In the genomic region with DNA sequence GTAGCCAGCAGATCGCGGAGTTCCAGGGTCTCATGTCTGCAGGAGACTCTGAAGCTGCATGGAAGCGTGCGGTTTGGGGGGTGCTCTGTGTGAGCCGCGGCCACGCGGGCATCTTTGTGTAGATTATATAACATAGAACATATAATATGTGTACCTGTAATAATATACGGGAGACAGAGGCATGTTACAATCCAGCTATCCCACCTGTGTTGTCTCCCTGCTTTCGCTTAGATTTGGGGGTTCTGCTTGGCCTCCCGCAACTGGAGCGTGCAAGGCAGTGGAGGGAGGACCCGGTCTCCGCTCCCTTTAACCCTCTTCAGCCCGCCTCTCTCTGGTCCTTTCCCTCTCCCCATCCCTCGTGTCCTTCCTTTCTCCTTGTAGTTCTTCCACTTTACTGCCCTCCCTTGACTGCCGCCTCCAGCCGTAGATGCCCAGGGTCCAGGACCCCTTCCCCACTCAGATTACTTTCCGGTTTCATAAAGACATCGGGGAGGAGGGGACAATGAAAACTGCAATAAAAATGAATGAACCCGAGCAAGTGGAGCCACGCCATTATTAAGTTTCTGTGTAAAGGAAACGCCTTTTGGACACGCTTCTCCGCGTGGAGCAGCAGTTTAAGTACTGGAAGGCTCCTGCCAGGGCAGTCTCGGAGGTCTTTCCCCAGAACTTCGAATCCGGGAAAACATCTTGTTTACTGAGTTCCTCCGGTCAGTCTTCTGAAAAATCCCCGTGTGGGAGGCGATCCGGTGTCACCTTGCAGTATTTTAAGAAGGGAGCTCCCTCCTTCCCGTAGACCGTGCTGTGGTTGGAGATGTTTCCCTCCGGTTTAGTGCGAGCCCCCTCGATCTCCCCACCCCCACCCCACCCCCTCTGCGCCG, we compare ENCODE assay signal across 8 mouse cellular contexts. TPM values are rescaled to one million over a fixed set of nuclear protein-coding genes. Genes with fewer than 3 reads are reported as not detected.
DNase-seq lines count a peak whose midpoint lies in the region; ATAC-seq and TF ChIP-seq lines count a peak whose summit lies in the region.

No protein-coding gene starts in this region.

- 0 out of 2 replicates have a peak, but pooled peaks have one; percentile 7 for TF ChIP-seq POLR2A in cerebellum, adult 2 months (IDR thresholded peaks at IDR 0.05; ENCODE audit: borderline replicate concordance, insufficient read depth, low read length)

- H3K27me3 ChIP-seq in lung, embryonic 14.5 days (ENCODE audit: insufficient read depth, low read length): no peaks in the 10 kb centered on the region
- H3K27me3 ChIP-seq in cerebellum, adult 2 months (ENCODE audit: control insufficient read depth, insufficient read depth, low read length): no peaks in the 10 kb centered on the region
- H3K27me3 ChIP-seq in forebrain, embryonic 16.5 days (replicated peaks; ENCODE audit: control insufficient read depth, insufficient read depth, low read length): no peaks in the 10 kb centered on the region
- H3K27me3 ChIP-seq in limb, embryonic 10.5 days (ENCODE audit: low read depth, poor library complexity, severe bottlenecking): no peaks in the 10 kb centered on the region
- no peaks in the 10 kb centered on the region for H3K27me3 ChIP-seq in midbrain, postnatal 0 days (ENCODE audit: insufficient read depth, low read length)

- H3K4me3 ChIP-seq in lung, embryonic 14.5 days (ENCODE audit: low read depth, low read length): peak overlapping the region; percentile 79
- peak overlapping the region; percentile 87 for H3K4me3 ChIP-seq in cerebellum, adult 2 months (replicated peaks; ENCODE audit: insufficient read depth, low read depth, low read length)
- H3K4me3 ChIP-seq in forebrain, embryonic 16.5 days (replicated peaks; ENCODE audit: low read length): peak overlapping the region; percentile 80
- peak overlapping the region; percentile 73 for H3K4me3 ChIP-seq in limb, embryonic 10.5 days
- H3K4me3 ChIP-seq in midbrain, postnatal 0 days (ENCODE audit: low read depth, low read length): peak overlapping the region; percentile 91

- whole genome bisulfite sequencing in lung, embryonic 14.5 days: under 1% methylated on average over 40 of the region's 40 CpGs
- under 1% methylated on average over 40 of the region's 40 CpGs for WGBS in cerebellum, adult 2 months
- WGBS in forebrain, embryonic 16.5 days: under 1% methylated on average over 40 of the region's 40 CpGs
- WGBS in limb, embryonic 10.5 days: under 1% methylated on average over 40 of the region's 40 CpGs
- WGBS in midbrain, postnatal 0 days: under 1% methylated on average over 38 of the region's 40 CpGs

- peak overlapping the region; percentile 83 for H3K4me2 ChIP-seq in lung, embryonic 14.5 days
- peak overlapping the region; percentile 84 for H3K4me2 ChIP-seq in forebrain, embryonic 16.5 days (ENCODE audit: low read length)
- peak overlapping the region; percentile 77 for H3K4me2 ChIP-seq in midbrain, postnatal 0 days (ENCODE audit: low read depth, low read length, poor library complexity, severe bottlenecking)

- peak overlapping the region; percentile 98 for H3K27ac ChIP-seq in lung, embryonic 14.5 days (ENCODE audit: low read depth)
- H3K27ac ChIP-seq in cerebellum, adult 2 months (ENCODE audit: insufficient read depth, low read length): peak overlapping the region; percentile 68
- peak overlapping the region; percentile 97 for H3K27ac ChIP-seq in forebrain, embryonic 16.5 days (ENCODE audit: low read length)
- peak overlapping the region; percentile 98 for H3K27ac ChIP-seq in limb, embryonic 10.5 days
- peak overlapping the region; percentile 91 for H3K27ac ChIP-seq in midbrain, postnatal 0 days (ENCODE audit: low read depth, low read length)

- H3K9me3 ChIP-seq in lung, embryonic 14.5 days (ENCODE audit: low read depth, low read length): no peaks in the 10 kb centered on the region
- no peaks in the 10 kb centered on the region for H3K9me3 ChIP-seq in forebrain, embryonic 16.5 days (ENCODE audit: control insufficient read depth, low read length)
- no peaks in the 10 kb centered on the region for H3K9me3 ChIP-seq in limb, embryonic 10.5 days (replicated peaks)
- no peaks in the 10 kb centered on the region for H3K9me3 ChIP-seq in midbrain, postnatal 0 days (ENCODE audit: low read length)

- peak; percentile 22; the same call in 1 of the 2 replicates for ATAC-seq in lung, embryonic 14.5 days (ENCODE audit: insufficient read depth)
- ATAC-seq in forebrain, embryonic 16.5 days: peak; percentile 7
- ATAC-seq in midbrain, postnatal 0 days (ENCODE audit: low FRiP score): peak; percentile 19; the same call in 1 of the 2 replicates

- peaks cover 15% of the 10 kb centered on the region for H3K4me1 ChIP-seq in lung, embryonic 14.5 days (ENCODE audit: insufficient read depth)
- peaks cover 6% of the 10 kb centered on the region; the same call in 1 of the 2 replicates for H3K4me1 ChIP-seq in cerebellum, adult 2 months (ENCODE audit: control insufficient read depth, insufficient read depth, low read length)
- peaks cover 33% of the 10 kb centered on the region for H3K4me1 ChIP-seq in forebrain, embryonic 16.5 days (replicated peaks; ENCODE audit: control insufficient read depth, insufficient read depth, low read length)
- H3K4me1 ChIP-seq in limb, embryonic 10.5 days: peaks cover 34% of the 10 kb centered on the region
- peaks cover 3% of the 10 kb centered on the region; the same call in 1 of the 2 replicates for H3K4me1 ChIP-seq in midbrain, postnatal 0 days (ENCODE audit: insufficient read depth, low read length)

- no peak for TF ChIP-seq CTCF in lung, embryonic 14.5 days (IDR thresholded peaks at IDR 0.05; ENCODE audit: low read depth)
- no peak for TF ChIP-seq CTCF in cerebellum, adult 2 months (IDR thresholded peaks at IDR 0.05; ENCODE audit: borderline replicate concordance, insufficient read depth, low read depth, low read length)
- TF ChIP-seq CTCF in midbrain, postnatal 0 days (IDR thresholded peaks at IDR 0.05): no peak

- DNase-seq in lung, embryonic 14.5 days: peak; percentile 59
- DNase-seq in lung, postnatal 14 days: no peak
- peak; percentile 59 to 68 for DNase-seq in cerebellum, adult 2 months
- peak; percentile 77 for DNase-seq in induced T-regulatory cell, adult 2 months (ENCODE audit: low read depth)
- DNase-seq in limb, embryonic 10.5 days (ENCODE audit: low spot score): peak; percentile 72
- DNase-seq in midbrain, postnatal 0 days (ENCODE audit: low spot score): peak; percentile 66
- peak; percentile 33 for DNase-seq in telencephalon, adult 2 months (ENCODE audit: low read depth, low spot score)

- no peaks in the 10 kb centered on the region for H3K36me3 ChIP-seq in lung, embryonic 14.5 days (ENCODE audit: insufficient read depth)
- H3K36me3 ChIP-seq in forebrain, embryonic 16.5 days (ENCODE audit: control insufficient read depth, insufficient read depth): no peaks in the 10 kb centered on the region
- H3K36me3 ChIP-seq in limb, embryonic 10.5 days: 0 out of 2 replicates have a peak, but pooled peaks cover 7% of the 10 kb centered on the region
- no peaks in the 10 kb centered on the region for H3K36me3 ChIP-seq in midbrain, postnatal 0 days (ENCODE audit: insufficient read depth, low read length)

- peak overlapping the region; percentile 97 for H3K9ac ChIP-seq in lung, embryonic 14.5 days
- peak overlapping the region; percentile 97 for H3K9ac ChIP-seq in forebrain, embryonic 16.5 days (replicated peaks; ENCODE audit: low read depth, low read length)
- H3K9ac ChIP-seq in midbrain, postnatal 0 days (replicated peaks; ENCODE audit: low read length, poor library complexity, severe bottlenecking): peak overlapping the region; percentile 98

RNA-seq across cellular contexts. Expression of a gene that starts 0.9 kb away (rescaled TPM):
- 21.2 and 21.8 TPM in 2 replicates for polyA plus RNA-seq in lung, embryonic 14.5 days (2014; fragmentation: Nextera tagmentation; extraction: Ambion mirVana)
- polyA plus RNA-seq in cerebellum, adult 2 months (2012; rRNA removed): 38.3 and 40.6 TPM in 2 replicates
- polyA plus RNA-seq in forebrain, embryonic 16.5 days (2015; fragmentation: Nextera tagmentation; extraction: Ambion mirVana): 43.5 and 44.7 TPM in 2 replicates
- polyA plus RNA-seq in limb, embryonic 10.5 days (2016; fragmentation: Nextera tagmentation; extraction: Ambion mirVana): 54.6 and 59.0 TPM in 2 replicates
- 40.9 and 46.6 TPM in 2 replicates for total RNA-seq in midbrain, postnatal 0 days (2014; rRNA removed)
- 37.6 and 44.3 TPM in 2 replicates for polyA plus RNA-seq in midbrain, postnatal 0 days (2015; fragmentation: Nextera tagmentation; extraction: Ambion mirVana)
